Mouse (Mus musculus): ENCODE measurements around the gene Gm10230.
"Not testable (repeated sequence)": the region's sequence is repeated elsewhere in the genome, so short reads cannot be mapped to it uniquely, and the experiment has no call there.

The Gm10230 gene

DNA sequence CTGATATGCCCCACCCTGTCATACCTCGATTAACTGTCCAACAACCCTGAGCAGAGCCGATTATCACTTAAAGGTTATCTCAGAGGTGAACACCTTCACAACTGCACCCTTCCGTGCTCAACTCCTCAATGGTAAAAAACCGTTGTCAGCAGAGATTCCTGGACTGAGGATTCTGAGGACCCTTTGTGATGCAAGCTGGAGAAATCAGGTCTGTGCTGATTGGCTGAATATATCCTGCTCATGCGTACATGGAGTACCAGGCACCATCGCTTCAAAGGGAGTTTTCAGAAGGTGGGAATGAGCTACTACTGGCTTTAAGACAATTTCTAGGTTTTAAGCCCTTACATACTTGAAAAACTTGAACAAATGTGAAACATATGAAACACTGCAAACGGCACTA is at the start of gene Gm10230:
Gene Gm10230 (minus strand): TSS at position 101 of the 400 bp plus-strand sequence.
- DNase-seq = not testable (repeated sequence)

Measured in kidney, adult 11 months (tissue).